In the genomic region with DNA sequence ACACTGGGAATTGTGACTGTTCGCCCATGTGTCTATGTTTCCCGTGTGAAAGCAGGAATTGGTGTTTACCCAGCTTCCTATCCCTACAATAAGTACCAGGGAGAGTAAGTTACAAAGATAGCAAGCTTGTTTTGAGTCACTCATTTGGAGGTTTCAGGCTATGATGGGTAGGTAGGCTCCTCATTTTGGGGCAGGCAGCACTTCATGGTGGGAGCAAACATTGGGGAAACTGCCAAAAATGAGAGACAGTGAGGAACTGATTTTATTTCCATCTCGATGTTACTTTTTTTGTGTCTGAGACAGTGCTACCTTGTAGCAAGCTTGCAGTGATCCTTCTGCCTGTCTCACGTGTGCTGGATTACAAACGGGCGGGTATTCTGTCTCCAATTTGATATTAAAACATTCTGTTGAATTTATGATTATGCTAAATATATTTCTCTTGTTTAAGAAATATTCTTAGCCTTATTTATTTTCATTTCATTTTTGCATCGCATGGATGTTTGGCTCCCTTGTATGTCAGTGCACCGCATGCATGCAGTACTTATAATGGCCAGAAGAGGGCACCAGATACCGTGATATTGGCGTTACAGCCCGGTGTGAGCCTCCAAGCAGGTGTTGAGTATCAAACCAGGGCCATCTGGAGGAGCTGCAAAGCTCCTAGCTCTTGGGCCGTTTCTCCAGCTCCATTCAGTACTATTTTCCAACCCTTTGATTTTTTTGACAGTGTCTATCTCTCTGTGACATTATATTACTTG, we compare ENCODE assay signal across 8 mouse cellular contexts.
DNase-seq lines count a peak whose midpoint lies in the region; ATAC-seq and TF ChIP-seq lines count a peak whose summit lies in the region.

No protein-coding gene starts in this region.

- no peak overlapping the region for H3K4me2 ChIP-seq in intestine, embryonic 14.5 days (ENCODE audit: low read length)
- H3K4me2 ChIP-seq in intestine, embryonic 16.5 days (ENCODE audit: low read depth, low read length), result no peak overlapping the region

- H3K9me3 ChIP-seq in intestine, embryonic 14.5 days (ENCODE audit: control insufficient read depth, low read length), result no peaks in the 10 kb centered on the region
- H3K9me3 ChIP-seq in intestine, embryonic 16.5 days (ENCODE audit: control insufficient read depth, low read length), result no peaks in the 10 kb centered on the region

- H3K4me3 ChIP-seq in intestine, embryonic 14.5 days (ENCODE audit: low read depth, low read length), result no peak overlapping the region
- H3K4me3 ChIP-seq in intestine, embryonic 16.5 days (ENCODE audit: low read length), result no peak overlapping the region
- H3K4me3 ChIP-seq in olfactory bulb, adult 2 months (ENCODE audit: insufficient read depth, low read depth, low read length), result no peak overlapping the region

- H3K27ac ChIP-seq in intestine, embryonic 14.5 days (ENCODE audit: low read depth), result no peak overlapping the region
- H3K27ac ChIP-seq in intestine, embryonic 16.5 days (ENCODE audit: low read length), result no peak overlapping the region
- H3K27ac ChIP-seq in olfactory bulb, adult 2 months (ENCODE audit: insufficient read depth, low read depth, low read length), result no peak overlapping the region

- no peaks in the 10 kb centered on the region for H3K36me3 ChIP-seq in intestine, embryonic 14.5 days (ENCODE audit: control insufficient read depth, insufficient read depth, low read length)
- H3K36me3 ChIP-seq in intestine, embryonic 16.5 days (ENCODE audit: control insufficient read depth, insufficient read depth, low read length), result no peaks in the 10 kb centered on the region

- H3K4me1 ChIP-seq in intestine, embryonic 14.5 days (replicated peaks; ENCODE audit: control insufficient read depth, insufficient read depth, low read length), result no peaks in the 10 kb centered on the region
- H3K4me1 ChIP-seq in intestine, embryonic 16.5 days (ENCODE audit: control insufficient read depth, insufficient read depth, low read length), result no peaks in the 10 kb centered on the region
- H3K4me1 ChIP-seq in olfactory bulb, adult 2 months (ENCODE audit: control insufficient read depth, insufficient read depth, low read length), result no peaks in the 10 kb centered on the region

- peak; percentile 79 for DNase-seq in intestine, embryonic 14.5 days (ENCODE audit: low spot score)
- peak; percentile 64 for DNase-seq in NIH3T3 (ENCODE audit: low read depth)
- DNase-seq in cerebellum, adult 9-10 months, result peak; percentile 15
- peak; percentile 32 to 59 for DNase-seq in heart, postnatal 36 days
- DNase-seq in left cerebral cortex, adult 8-10 months (ENCODE audit: low spot score in 2 of 2), result peak; percentile 19 to 20
- peak; percentile 33 for DNase-seq in urinary bladder, postnatal 25 days (ENCODE audit: low spot score)

- no peak for TF ChIP-seq POLR2A in olfactory bulb, adult 2 months (IDR thresholded peaks at IDR 0.05; ENCODE audit: insufficient read depth, low read depth, low read length)

- ATAC-seq in intestine, embryonic 14.5 days (replicated peaks; ENCODE audit: low FRiP score, low TSS enrichment, low read depth), result no peak
- no peak for ATAC-seq in intestine, embryonic 16.5 days

- peak; percentile 63; the same call in 1 of the 2 replicates for TF ChIP-seq CTCF in olfactory bulb, adult 2 months (IDR thresholded peaks at IDR 0.05; ENCODE audit: insufficient read depth, low read depth, low read length)

- intact Hi-C loops in heart, postnatal 36 days (cut with DNase I), result loop anchor here (5.0 kb wide), 1 partner anchor 165 kb away; no protein-coding TSS in a partner anchor

- H3K9ac ChIP-seq in intestine, embryonic 14.5 days (ENCODE audit: low read length), result no peak overlapping the region
- no peak overlapping the region for H3K9ac ChIP-seq in intestine, embryonic 16.5 days (ENCODE audit: low read depth, low read length)

- no peaks in the 10 kb centered on the region for H3K27me3 ChIP-seq in intestine, embryonic 14.5 days (replicated peaks; ENCODE audit: control insufficient read depth, insufficient read depth, low read length)
- H3K27me3 ChIP-seq in intestine, embryonic 16.5 days (replicated peaks; ENCODE audit: control insufficient read depth, insufficient read depth, low read length), result no peaks in the 10 kb centered on the region

- WGBS in intestine, embryonic 14.5 days, result 43% methylated on average over 12 of the region's 12 CpGs
- 40% methylated on average over 12 of the region's 12 CpGs for WGBS in intestine, embryonic 16.5 days
- 45% methylated on average over 12 of the region's 12 CpGs for WGBS in olfactory bulb, adult 2 months

Comparison
In these comparisons a context has a peak if more than half of its experiments do, and no peak if none do; other contexts are left out.
1. DNase-seq: peak in every context shown above with its lines; median percentile 79 in intestine, embryonic 14.5 days; 64 in NIH3T3; 46 in heart, postnatal 36 days; 33 in urinary bladder, postnatal 25 days; 20 in left cerebral cortex, adult 8-10 months; 15 in cerebellum, adult 9-10 months.